Mouse (Mus musculus) neural tube, embryonic 10.5 days (tissue): Measurements from ENCODE around the gene Gdf15.

ENCODE experiments used
- DNase-seq: peaks from one replicate; pipeline ENCODE4 v3.0.0-alpha.2; 2017; ENCODE audit warnings: low spot score; ENCODE audit errors: extremely low spot score

The Gdf15 gene

GRCm38 (mm10) chr8:70629574-70630531 lies 2.4 kb downstream of the Gdf15 start:
- peak; percentile 96 for DNase-seq

- DNase-seq: no peak
Measured at GRCm38 (mm10) chr8:70628986-70629490, 3.2 kb downstream of the Gdf15 start.

DNA sequence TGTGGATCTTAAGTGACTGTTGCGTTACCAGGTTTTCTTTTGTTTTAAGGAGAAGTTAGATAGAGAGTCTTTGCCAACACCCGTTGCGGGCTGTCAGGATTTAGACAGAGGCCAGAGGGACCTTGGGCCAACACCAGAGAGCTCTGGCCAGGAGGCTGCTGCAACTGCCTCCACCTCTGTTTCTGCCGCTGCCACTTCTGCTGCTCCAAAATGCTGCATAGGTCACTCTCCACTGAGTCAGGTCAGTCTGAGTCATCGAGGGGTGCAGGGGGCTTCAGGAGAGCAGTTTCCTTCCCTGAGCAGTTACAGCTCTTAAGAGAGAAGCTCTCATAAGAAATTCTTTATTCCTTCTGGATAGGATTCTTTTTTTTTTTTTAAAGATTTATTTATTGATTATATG lies 5.2 kb downstream of the Gdf15 start:
- no peak for DNase-seq

DNA sequence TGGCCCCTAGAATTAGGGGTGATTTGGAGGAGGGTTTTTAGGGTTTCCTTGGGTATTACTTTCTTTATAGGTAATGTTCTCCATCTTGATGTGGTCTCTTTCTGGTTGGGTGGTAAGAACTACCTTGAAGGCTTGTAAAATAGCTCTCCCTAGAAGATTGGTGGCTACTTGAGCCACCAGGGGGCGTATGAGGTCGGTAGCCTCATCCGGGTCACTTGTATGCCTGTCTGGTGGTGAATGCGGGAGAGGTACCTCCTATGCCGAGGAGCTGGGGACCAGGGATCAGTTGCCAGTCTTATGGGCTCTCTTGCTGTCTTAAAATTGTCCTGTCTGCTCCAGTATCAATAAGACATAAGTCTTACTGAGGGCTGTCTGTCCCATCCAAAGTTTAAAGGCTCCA lies 7.2 kb downstream of the Gdf15 start:
- peak; percentile 70 for DNase-seq

GRCm38 (mm10) chr8:70622220-70622619 lies 10.0 kb downstream of the Gdf15 start:
- no peak for DNase-seq

DNA sequence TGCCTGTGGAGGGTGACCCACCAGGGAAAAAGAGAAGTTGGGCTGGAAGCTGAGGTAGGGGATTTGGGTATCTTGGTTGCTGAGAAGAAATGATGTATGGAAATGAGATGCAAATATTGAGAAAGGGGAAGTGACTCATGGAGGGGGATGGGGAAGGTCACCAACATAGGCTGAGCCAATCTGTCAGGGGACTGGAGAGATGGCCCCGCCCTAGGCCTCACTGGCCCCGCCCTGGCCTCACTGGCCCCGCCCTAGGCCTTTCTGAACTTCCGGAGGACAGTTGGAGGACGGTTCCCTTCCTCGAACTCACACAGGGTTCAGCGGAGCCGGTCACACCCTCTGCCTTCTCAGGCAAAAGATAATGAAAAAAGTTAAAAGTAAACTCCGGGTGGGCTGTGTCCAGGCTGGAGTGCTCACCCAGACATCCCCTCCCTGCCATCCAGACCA lies 13.3 kb downstream of the Gdf15 start:
- DNase-seq: peak; percentile 41

DNA sequence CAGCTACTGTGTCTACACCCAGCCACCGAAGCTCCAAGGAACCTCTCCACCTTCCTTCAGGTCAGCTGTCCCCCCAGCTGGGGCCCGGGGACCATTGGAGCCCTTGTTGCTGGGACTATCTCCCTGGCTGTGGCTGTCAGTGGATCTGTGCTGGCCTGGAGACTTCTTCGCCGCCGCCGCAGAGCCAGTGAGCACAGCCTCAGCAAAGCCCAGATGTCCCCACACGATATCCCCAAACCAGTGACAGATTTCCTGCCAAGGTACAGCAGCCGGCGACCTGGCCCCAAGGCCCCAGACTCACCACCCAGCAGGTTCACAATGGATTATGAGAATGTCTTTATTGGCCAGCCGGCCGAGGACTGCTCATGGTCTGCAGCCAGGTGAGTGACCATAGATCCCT lies 14.3 kb downstream of the Gdf15 start:
- DNase-seq: no peak

DNA sequence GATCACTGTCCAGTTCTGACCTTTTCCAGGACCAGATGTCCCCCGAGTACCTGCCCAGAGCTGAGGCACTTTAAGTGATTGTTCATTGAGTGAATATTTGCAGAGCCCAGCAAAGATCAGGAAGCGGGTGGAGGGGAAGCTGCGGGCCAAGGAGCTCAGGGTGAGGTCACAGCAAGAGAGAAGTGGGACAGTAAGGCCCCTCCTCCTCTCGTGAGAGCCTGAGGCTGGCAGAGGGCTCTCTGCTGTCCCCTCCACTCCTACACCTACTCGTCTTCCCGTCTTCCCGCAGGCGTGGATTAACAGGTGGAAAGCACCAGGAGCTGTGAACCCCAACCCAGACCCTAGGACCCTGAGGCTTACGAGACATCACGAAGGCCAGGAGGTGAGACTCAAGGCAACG lies 15.6 kb downstream of the Gdf15 start:
- no peak for DNase-seq

DNA sequence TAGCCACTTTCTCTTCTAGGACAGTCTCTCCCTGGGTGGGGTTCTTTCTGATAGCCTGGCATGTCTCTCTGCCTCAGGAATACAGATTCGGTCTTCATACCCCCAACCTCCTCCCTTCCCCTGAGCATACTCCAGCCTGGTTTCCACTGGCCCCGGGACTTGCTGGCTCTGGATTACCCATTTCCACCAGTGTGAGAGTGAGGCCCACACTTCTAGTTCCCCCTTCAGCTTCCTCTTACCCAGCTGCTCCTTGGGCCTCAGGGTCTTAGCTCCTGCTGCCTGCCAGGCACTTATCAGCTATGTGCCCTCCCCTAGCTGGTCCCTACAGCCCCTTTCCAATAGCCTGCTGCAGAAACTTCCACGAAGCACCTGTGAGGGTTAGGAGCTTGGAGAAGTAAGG lies 16.4 kb downstream of the Gdf15 start, which contains the start of gene Lrrc25:
TSS of gene Lrrc25 (plus strand) at position 262 of the 400 bp plus-strand sequence.
- DNase-seq: no peak

DNA sequence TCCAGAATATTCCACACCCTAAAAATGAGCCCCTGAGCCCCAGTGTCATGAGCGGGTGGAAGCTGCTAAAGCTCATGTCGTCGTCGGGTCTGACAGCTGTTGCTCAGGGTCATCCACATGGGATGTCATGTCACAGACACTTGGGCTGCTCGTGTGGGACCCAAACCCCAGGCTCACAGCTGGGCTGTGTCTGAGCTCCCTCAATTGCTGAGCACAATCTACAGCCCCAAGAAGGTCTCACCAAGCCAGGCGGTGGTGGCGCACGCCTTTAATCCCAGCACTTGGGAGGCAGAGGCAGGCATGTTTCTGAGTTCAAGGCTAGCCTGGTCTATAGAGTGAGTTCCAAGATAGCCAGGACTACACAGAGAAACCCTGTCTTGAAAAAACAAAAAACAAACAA lies 17.0 kb downstream of the Gdf15 start:
- DNase-seq: no peak

DNA sequence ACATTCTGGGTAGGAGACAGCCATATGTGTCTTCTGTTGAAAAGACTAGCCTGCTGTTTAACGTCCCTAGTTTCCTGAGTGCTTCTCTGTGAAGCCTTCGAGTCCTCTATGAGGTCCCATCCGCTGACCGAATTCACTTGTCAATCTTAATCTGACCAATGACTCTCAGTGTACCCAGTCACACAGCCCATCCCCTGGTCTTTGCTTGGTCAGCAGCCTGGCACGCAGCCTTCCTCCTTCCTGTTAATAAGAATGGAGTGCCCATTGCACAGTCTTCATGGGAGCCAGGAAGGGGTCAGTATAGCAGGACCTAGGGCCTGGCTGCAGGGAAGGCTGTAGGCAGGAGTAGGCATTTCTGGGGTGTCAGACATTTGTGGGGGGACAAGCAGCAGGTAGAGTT lies 17.8 kb downstream of the Gdf15 start:
- DNase-seq: no peak

DNA sequence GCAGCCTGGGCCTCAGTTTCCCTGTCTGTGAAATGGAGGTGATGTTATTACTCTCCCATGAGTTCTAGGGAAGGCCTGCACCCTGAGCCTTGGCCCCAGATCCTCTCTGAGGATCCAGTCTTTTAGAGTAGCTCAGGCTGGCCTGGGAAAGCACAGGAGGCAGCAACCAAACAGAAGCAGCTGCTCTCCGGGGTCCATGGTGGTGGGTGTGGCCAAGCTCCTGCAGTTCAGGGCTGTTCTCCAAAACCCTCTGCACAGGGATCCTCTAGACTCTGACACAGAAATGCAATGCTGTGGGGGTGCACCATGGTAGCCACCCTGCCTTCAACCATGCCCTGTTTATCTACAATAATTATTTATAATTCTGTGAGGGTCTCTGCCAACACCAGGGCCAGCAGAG lies 18.5 kb downstream of the Gdf15 start:
- no peak for DNase-seq

DNA sequence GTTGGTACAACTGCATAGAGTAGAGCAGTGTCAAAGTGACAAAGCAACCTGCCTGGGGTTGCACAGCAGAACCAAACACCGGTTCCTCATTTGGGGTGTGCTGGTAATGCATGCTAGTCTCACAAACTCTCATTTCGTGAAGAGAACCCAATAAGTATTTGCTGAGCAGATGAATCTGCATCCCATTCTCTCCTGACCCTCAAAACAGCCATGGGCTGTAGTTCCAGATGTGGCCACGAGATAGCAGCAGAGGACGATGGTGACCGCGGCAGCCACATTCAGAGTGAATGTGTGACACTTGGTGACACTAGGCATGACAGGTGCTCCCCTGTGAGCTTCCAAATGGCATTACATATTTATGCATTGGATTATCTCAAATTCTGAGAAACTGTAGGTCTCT lies 20.4 kb downstream of the Gdf15 start:
- DNase-seq: peak; percentile 91

DNA sequence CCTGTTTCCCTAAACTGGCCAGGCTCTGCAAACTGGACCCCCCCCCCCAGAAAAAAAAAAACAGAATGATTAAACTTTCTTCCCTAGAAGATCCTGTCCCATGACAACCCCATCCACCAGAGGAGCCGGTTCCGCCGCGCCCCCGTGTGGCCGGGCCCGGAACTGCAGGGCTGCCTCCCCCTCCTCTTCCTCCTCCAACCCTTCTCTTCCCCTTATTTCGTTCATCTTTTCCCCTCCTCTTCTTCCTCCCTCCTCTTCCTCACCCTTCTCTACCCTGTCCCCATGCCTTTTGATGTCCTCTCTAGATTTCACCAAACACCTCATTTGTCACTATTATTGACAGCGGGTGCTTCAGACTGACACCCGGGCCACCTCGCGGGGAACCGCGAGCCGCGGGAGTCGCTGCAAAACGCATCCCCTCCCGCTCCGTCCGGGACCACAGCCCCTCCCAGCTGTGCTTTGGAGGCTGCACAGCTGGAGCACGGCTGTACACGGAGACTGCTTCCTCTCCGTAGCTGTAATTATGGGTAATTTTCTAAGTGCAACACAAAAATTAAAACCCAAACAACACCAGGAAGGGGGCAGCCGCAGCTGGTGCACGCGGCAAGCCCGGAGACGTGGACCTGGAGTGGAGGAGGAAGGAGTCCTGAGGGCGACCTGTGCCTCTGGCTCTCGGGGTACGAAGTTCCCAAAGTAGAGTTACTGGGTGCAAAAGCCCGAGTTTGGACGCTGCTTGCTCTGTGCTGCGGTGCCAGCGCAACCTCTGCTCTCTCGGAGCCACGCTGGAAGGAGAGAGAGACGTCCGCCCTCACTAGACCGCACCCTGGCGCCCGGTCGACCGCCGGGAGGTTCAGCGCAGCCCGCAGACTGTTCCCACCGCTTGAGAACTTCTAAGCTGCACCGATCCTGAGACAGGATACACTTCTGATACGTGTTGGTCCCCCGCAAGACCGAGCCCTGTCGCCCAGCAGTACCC lies 21.2 kb downstream of the Gdf15 start:
- DNase-seq: peak; percentile 95

DNA sequence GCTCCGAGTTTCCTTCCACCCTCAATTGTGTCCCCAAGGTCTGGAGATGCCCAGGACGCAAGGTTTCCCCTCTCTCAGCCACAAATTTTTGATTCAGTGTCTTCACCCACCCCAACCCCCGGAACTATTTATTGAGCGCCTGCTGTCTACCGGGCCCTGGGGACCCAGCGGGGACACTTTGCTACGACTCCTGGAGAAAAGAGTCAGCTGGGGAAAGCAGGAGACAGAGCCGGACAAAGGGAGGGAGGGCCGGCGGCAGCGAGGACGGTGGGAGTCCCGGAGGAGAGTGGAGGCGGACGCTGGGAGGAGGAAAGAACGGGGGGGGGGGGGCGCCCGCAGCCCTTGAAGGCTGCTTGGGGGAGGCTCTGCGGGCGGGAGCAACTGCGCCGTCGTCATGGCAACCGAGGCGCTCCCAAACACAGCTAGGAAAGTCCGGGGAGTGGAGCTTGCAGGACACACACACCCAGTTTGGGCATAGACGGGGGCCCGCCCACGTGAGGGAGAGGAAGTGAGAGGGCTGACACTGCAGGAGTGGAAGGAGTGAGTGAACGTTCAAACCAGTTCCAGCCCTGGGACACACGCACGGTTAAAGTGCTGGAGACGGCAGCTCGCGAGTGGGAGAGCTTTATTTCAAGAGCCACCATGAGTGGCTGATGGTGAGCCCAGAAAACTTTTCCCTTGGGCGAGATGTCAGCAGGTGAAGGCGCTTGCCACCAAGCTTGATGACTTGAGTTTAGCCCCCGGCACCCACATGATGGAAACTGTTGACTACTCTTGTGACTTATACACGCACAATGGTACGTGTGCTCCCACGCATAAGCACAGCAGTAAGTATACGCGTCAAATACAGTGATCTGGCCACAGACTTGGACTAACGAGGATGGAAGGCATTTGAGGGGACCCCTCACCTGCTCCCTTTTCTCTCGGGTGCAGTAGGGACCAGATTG lies 22.1 kb downstream of the Gdf15 start:
- peak; percentile 88 for DNase-seq

GRCm38 (mm10) chr8:70609368-70609848 lies 22.8 kb downstream of the Gdf15 start:
- peak; percentile 86 for DNase-seq

- DNase-seq: no peak
Measured at GRCm38 (mm10) chr8:70608749-70609367, 23.4 kb downstream of the Gdf15 start, which contains the start of gene Ssbp4. Gene Ssbp4, minus strand, starts transcription at chr8:70608872.

GRCm38 (mm10) chr8:70607898-70608748 lies 24.1 kb downstream of the Gdf15 start:
- DNase-seq: peak; percentile 69

GRCm38 (mm10) chr8:70607603-70607897 lies 24.7 kb downstream of the Gdf15 start:
- DNase-seq: peak; percentile 29
